Mouse (Mus musculus) MEL (cell line): ENCODE measurements around the gene Lmbrd1. TPM values are rescaled to one million over a fixed set of nuclear protein-coding genes. Genes with fewer than 3 reads are reported as not detected.

ENCODE experiments used
- DNase-seq: peaks from one replicate; pipeline ENCODE4 v3.0.0; 2011; ENCODE audit warnings: low read depth, low spot score
- H3K27ac ChIP-seq: 2 replicates; pipeline ENCODE4 v1.5.1; 2012; ENCODE audit warnings: low read depth, mild to moderate bottlenecking, control low read depth, low read length, moderate library complexity; ENCODE audit not compliant: control insufficient read depth
- H3K27me3 ChIP-seq, 2 experiments: fragments of 150-350 bp in 1 of 2; sonication (generic) in 1 of 2; 2 replicates each; pipeline ENCODE4 v1.6.1; 2012; ENCODE audit warnings: low read length in 2 of 2, mild to moderate bottlenecking in 2 of 2, improper control_type of control experiment in 1 of 2, moderate library complexity in 1 of 2; ENCODE audit not compliant: insufficient read depth in 2 of 2, control insufficient read depth in 1 of 2
- H3K36me3 ChIP-seq, 2 experiments: 2 replicates each; pipeline ENCODE4 v1.6.1; 2012 to 2014; ENCODE audit warnings: low read length in 2 of 2, improper control_type of control experiment in 1 of 2, inconsistent platforms in 1 of 2, mild to moderate bottlenecking in 1 of 2; ENCODE audit not compliant: insufficient read depth in 2 of 2, control insufficient read depth in 1 of 2
- H3K4me1 ChIP-seq, 2 experiments: fragments of 150-350 bp in 1 of 2; sonication (generic) in 1 of 2; 2 replicates each; pipeline ENCODE4 v1.6.1; 2012; ENCODE audit warnings: low read length in 2 of 2, improper control_type of control experiment in 1 of 2, mild to moderate bottlenecking in 1 of 2; ENCODE audit not compliant: insufficient read depth in 2 of 2, control insufficient read depth in 1 of 2
- H3K4me3 ChIP-seq, 2 experiments: fragments of 150-350 bp in 1 of 2; sonication (generic) in 1 of 2; 2 replicates each; pipeline ENCODE4 v1.5.1; 2012; ENCODE audit warnings: low read depth in 2 of 2, low read length in 2 of 2, mild to moderate bottlenecking in 2 of 2, moderate library complexity in 2 of 2, control low read depth in 1 of 2, improper control_type of control experiment in 1 of 2; ENCODE audit not compliant: control insufficient read depth in 1 of 2, insufficient read depth in 1 of 2
- H3K79me2 ChIP-seq: 2 replicates; pipeline ENCODE4 v1.6.1; 2012; ENCODE audit warnings: mild to moderate bottlenecking, low read length, moderate library complexity; ENCODE audit not compliant: control insufficient read depth, poor library complexity, insufficient read depth
- H3K9ac ChIP-seq: 2 replicates; pipeline ENCODE4 v1.6.1; 2012; ENCODE audit warnings: low read depth, mild to moderate bottlenecking, control low read depth, low read length, moderate library complexity; ENCODE audit not compliant: control insufficient read depth, poor library complexity, severe bottlenecking
- H3K9me3 ChIP-seq: fragments of 150-350 bp; sonication (generic); replicated peaks from 2 replicates; pipeline ENCODE4 v1.6.1; 2012; ENCODE audit warnings: mild to moderate bottlenecking, low read length, improper control_type of control experiment, moderate library complexity; ENCODE audit not compliant: insufficient read depth
- BHLHE40 ChIP-seq: IDR thresholded peaks from 2 replicates; pipeline ENCODE4 v1.6.1; 2012; ENCODE audit warnings: low read depth, mild to moderate bottlenecking, inconsistent platforms, low read length, improper control_type of control experiment, borderline replicate concordance
- CHD1 ChIP-seq: IDR thresholded peaks from 2 replicates; pipeline ENCODE4 v1.6.1; 2012; ENCODE audit warnings: low read depth, mild to moderate bottlenecking, inconsistent platforms, low read length, improper control_type of control experiment
- CHD2 ChIP-seq: IDR thresholded peaks from 2 replicates; pipeline ENCODE4 v1.6.1; 2011; ENCODE audit warnings: low read length, improper control_type of control experiment
- CTCF ChIP-seq, 3 experiments: IDR thresholded peaks in 2 of 3; conservative IDR thresholded peaks in 1 of 3; 2 replicates each; pipeline ENCODE4 v1.5.1; 2011 to 2012; ENCODE audit warnings: low read length in 3 of 3, low read depth in 2 of 3, mild to moderate bottlenecking in 2 of 3, improper control_type of control experiment in 1 of 3, inconsistent platforms in 1 of 3, mixed read lengths in 1 of 3, moderate library complexity in 1 of 3; ENCODE audit not compliant: control insufficient read depth in 1 of 3, insufficient read depth in 1 of 3, poor library complexity in 1 of 3, severe bottlenecking in 1 of 3
- E2F4 ChIP-seq: IDR thresholded peaks from 2 replicates; pipeline ENCODE4 v1.6.1; 2011; ENCODE audit warnings: low read depth, low read length, improper control_type of control experiment, borderline replicate concordance
- ELF1 ChIP-seq: IDR thresholded peaks from 2 replicates; pipeline ENCODE4 v1.6.1; 2014; ENCODE audit warnings: low read depth, mild to moderate bottlenecking, inconsistent platforms, low read length, improper control_type of control experiment, moderate library complexity
- EP300 ChIP-seq, 2 experiments: IDR thresholded peaks; 2 replicates each; pipeline ENCODE4 v1.6.1; 2011; ENCODE audit warnings: improper control_type of control experiment in 2 of 2, low read length in 2 of 2, low read depth in 1 of 2, mild to moderate bottlenecking in 1 of 2
- GABPA ChIP-seq: IDR thresholded peaks from 2 replicates; pipeline ENCODE4 v1.6.1; 2012; ENCODE audit warnings: low read depth, mild to moderate bottlenecking, inconsistent platforms, low read length, improper control_type of control experiment, moderate library complexity
- GATA1 ChIP-seq: IDR thresholded peaks from 2 replicates; pipeline ENCODE4 v1.6.1; 2011; ENCODE audit warnings: low read depth, low read length, improper control_type of control experiment
- JUND ChIP-seq: IDR thresholded peaks from 2 replicates; pipeline ENCODE4 v1.6.1; 2011; ENCODE audit warnings: low read depth, mild to moderate bottlenecking, improper control_type of control experiment, low read length
- KAT2A ChIP-seq: conservative IDR thresholded peaks from 2 replicates; pipeline ENCODE4 v1.6.1; 2012; ENCODE audit warnings: low read depth, low read length, improper control_type of control experiment, inconsistent platforms
- MAFK ChIP-seq: IDR thresholded peaks from 2 replicates; pipeline ENCODE4 v1.6.1; 2011; ENCODE audit warnings: low read depth, mild to moderate bottlenecking, low read length, improper control_type of control experiment, borderline replicate concordance
- MAX ChIP-seq: IDR thresholded peaks from 2 replicates; pipeline ENCODE4 v1.6.1; 2011; ENCODE audit warnings: low read length, improper control_type of control experiment
- MAZ ChIP-seq: IDR thresholded peaks from 2 replicates; pipeline ENCODE4 v1.6.1; 2012; ENCODE audit warnings: low read depth, mild to moderate bottlenecking, inconsistent platforms, low read length, improper control_type of control experiment
- MEF2A ChIP-seq: IDR thresholded peaks from 2 replicates; pipeline ENCODE4 v1.6.1; 2014; ENCODE audit warnings: low read depth, mild to moderate bottlenecking, inconsistent platforms, low read length, improper control_type of control experiment; ENCODE audit not compliant: poor library complexity, insufficient replicate concordance, severe bottlenecking; ENCODE audit errors: extremely low read depth
- MXI1 ChIP-seq: IDR thresholded peaks from 2 replicates; pipeline ENCODE4 v1.6.1; 2011; ENCODE audit warnings: mild to moderate bottlenecking, low read depth, low read length, improper control_type of control experiment
- MYB ChIP-seq: IDR thresholded peaks from 2 replicates; pipeline ENCODE4 v1.6.1; 2011; ENCODE audit warnings: mild to moderate bottlenecking, low read depth, low read length, improper control_type of control experiment
- MYC ChIP-seq: IDR thresholded peaks from 2 replicates; pipeline ENCODE4 v1.6.1; 2011; ENCODE audit warnings: low read depth, mild to moderate bottlenecking, low read length, improper control_type of control experiment, moderate library complexity
- NELFE ChIP-seq: IDR thresholded peaks from 2 replicates; pipeline ENCODE4 v1.6.1; 2011; ENCODE audit warnings: low read depth, low read length, improper control_type of control experiment
- NRF1 ChIP-seq: IDR thresholded peaks from 2 replicates; pipeline ENCODE4 v1.6.1; 2014; ENCODE audit warnings: low read depth, mild to moderate bottlenecking, inconsistent platforms, low read length, improper control_type of control experiment, moderate library complexity; ENCODE audit not compliant: poor library complexity, insufficient read depth, severe bottlenecking
- POLR2A ChIP-seq, 2 experiments: IDR thresholded peaks; 2 replicates each; pipeline ENCODE4 v1.6.1; 2011 to 2012; ENCODE audit warnings: low read length in 2 of 2, mild to moderate bottlenecking in 2 of 2, control low read depth in 1 of 2, improper control_type of control experiment in 1 of 2, low read depth in 1 of 2, moderate library complexity in 1 of 2; ENCODE audit not compliant: control insufficient read depth in 1 of 2, insufficient read depth in 1 of 2, poor library complexity in 1 of 2
- POLR2AphosphoS2 ChIP-seq: IDR thresholded peaks from 2 replicates; pipeline ENCODE4 v1.6.1; 2011; ENCODE audit warnings: low read length, improper control_type of control experiment
- POLR2AphosphoS5 ChIP-seq: IDR thresholded peaks from 2 replicates; pipeline ENCODE4 v1.6.1; 2012; ENCODE audit warnings: low read depth, borderline replicate concordance, mild to moderate bottlenecking, inconsistent platforms, low read length, moderate library complexity, mixed read lengths
- RAD21 ChIP-seq: IDR thresholded peaks from 2 replicates; pipeline ENCODE4 v1.6.1; 2011; ENCODE audit warnings: mild to moderate bottlenecking, low read depth, low read length, improper control_type of control experiment
- SIN3A ChIP-seq: IDR thresholded peaks from 2 replicates; pipeline ENCODE4 v1.6.1; 2012; ENCODE audit warnings: low read length, improper control_type of control experiment, inconsistent platforms
- SMC3 ChIP-seq: IDR thresholded peaks from 2 replicates; pipeline ENCODE4 v1.6.1; 2011; ENCODE audit warnings: low read depth, low read length, improper control_type of control experiment
- TAL1 ChIP-seq: IDR thresholded peaks from 2 replicates; pipeline ENCODE4 v1.6.1; 2012; ENCODE audit warnings: mild to moderate bottlenecking, inconsistent platforms, low read length, moderate library complexity, mixed read lengths
- TBP ChIP-seq: IDR thresholded peaks from 2 replicates; pipeline ENCODE4 v1.8.0; 2011; ENCODE audit warnings: low read depth, low read length, improper control_type of control experiment
- TCF12 ChIP-seq: IDR thresholded peaks from 2 replicates; pipeline ENCODE4 v1.6.1; 2014; ENCODE audit warnings: low read depth, mild to moderate bottlenecking, inconsistent platforms, low read length, improper control_type of control experiment, moderate library complexity
- UBTF ChIP-seq: IDR thresholded peaks from 2 replicates; pipeline ENCODE4 v1.6.1; 2012; ENCODE audit warnings: low read depth, mild to moderate bottlenecking, inconsistent platforms, low read length, improper control_type of control experiment, moderate library complexity, borderline replicate concordance; ENCODE audit not compliant: insufficient read depth
- USF1 ChIP-seq: IDR thresholded peaks from 2 replicates; pipeline ENCODE4 v1.6.1; 2014; ENCODE audit warnings: low read depth, mild to moderate bottlenecking, inconsistent platforms, low read length, improper control_type of control experiment, moderate library complexity
- USF2 ChIP-seq, 2 experiments: IDR thresholded peaks; 2 replicates each; pipeline ENCODE4 v1.6.1; 2011 to 2012; ENCODE audit warnings: improper control_type of control experiment in 2 of 2, low read length in 2 of 2, borderline replicate concordance in 1 of 2, inconsistent platforms in 1 of 2, low read depth in 1 of 2, mild to moderate bottlenecking in 1 of 2; ENCODE audit not compliant: insufficient read depth in 1 of 2
- ZC3H11A ChIP-seq: IDR thresholded peaks from 2 replicates; pipeline ENCODE4 v1.6.1; 2012; ENCODE audit warnings: low read depth, mild to moderate bottlenecking, inconsistent platforms, low read length, improper control_type of control experiment
- ZKSCAN1 ChIP-seq: IDR thresholded peaks from 2 replicates; pipeline ENCODE4 v1.6.1; 2012; ENCODE audit warnings: low read depth, mild to moderate bottlenecking, inconsistent platforms, low read length, improper control_type of control experiment, moderate library complexity
- ZMIZ1 ChIP-seq: IDR thresholded peaks from 2 replicates; pipeline ENCODE4 v1.6.1; 2012; ENCODE audit warnings: low read depth, mild to moderate bottlenecking, inconsistent platforms, low read length, improper control_type of control experiment, moderate library complexity
- polyA plus RNA-seq, 2 experiments: library from polyadenylated mRNA; stranded (reverse) in 1 of 2; unstranded in 1 of 2; fragments of >175 nt in 1 of 2; fragments of >200 nt in 1 of 2; gene quantifications; 2 replicates each; pipeline versions ENCODE4 v1.2.1 to v1.2.4; 2012; ENCODE audit warnings: low replicate concordance in 2 of 2, low read depth in 1 of 2; ENCODE audit not compliant: insufficient read length in 2 of 2, insufficient read depth in 1 of 2, missing spikeins in 1 of 2
- total RNA-seq: library from RNA; depleted of rRNA; stranded (reverse); fragments of 300-350 nt; gene quantifications from 2 replicates; pipeline ENCODE4 v1.2.3, GENCODE M21; 2012; rRNA removed

The Lmbrd1 gene
- 17.3 and 17.6 TPM in 2 replicates for total RNA-seq
- 10 to 100 TPM in 1 of 2 experiments, not detected in 1; 24.0 TPM for polyA plus RNA-seq

DNA sequence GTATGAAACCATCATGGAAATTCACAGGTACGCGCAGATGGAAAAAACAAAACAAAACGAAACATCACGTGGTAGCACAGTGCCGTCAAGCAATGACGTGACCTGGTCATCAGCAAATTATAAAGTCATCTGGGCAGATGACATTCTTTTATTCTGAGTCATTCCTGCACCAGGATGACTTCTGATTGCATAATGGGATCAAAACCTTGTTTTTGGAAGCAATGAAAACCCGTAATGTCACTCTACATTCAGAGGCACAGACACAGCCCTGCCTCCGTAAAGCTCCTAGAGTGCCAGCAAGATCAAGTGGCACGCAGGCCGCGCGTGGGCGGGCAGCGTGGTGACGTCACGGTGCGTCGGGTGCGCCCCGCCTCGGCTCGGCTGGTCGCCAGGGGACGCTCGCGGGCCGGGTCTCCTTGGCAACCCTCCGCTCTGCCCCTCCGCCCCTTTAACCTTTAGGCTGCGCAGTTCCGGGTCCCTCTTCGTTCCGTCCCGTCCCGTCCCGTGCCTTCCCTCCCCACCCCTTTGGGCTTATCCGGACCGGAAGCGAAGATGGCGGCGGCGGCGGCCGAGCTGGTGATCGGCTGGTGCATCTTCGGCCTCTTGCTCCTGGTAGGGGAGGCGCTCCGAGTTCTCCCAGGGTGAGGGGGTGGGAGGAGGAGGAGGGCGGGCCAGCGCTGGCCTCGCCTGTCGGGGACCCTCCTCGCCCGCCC is at the start of gene Lmbrd1:
Lmbrd1 (plus strand) TSS at position 426 of the 713 bp plus-strand sequence.
- DNase-seq, result peak; percentile 93
- Histone ChIP-seq H3K36me3 (peaks cover 0 to 11% of the 10 kb centered on the region in 2 experiments; a peak in 2 of 4 replicates), H3K27ac (peak within 1 kb of the TSS; percentile 73), H3K9me3 (no peaks in the 10 kb centered on the region), H3K9ac (peak within 1 kb of the TSS; percentile 97), H3K4me3 (peak within 1 kb of the TSS; percentile 84 to 97), H3K4me1 (peaks cover 0 to 5% of the 10 kb centered on the region in 2 experiments; a peak in 3 of 4 replicates), H3K79me2 (peaks cover 10% of the 10 kb centered on the region), H3K27me3 (no peaks in the 10 kb centered on the region)
- no peak for TF ChIP-seq ZMIZ1
- TF ChIP-seq JUND, result no peak
- no peak for TF ChIP-seq GABPA
- TF ChIP-seq CTCF (IDR thresholded peaks at IDR 0.05 in 2 of 3, conservative IDR thresholded peaks at IDR 0.05 in 1 of 3; ENCODE audit: control insufficient read depth in 1 of 3, insufficient read depth in 1 of 3, low read depth in 2 of 3, low read length in 3 of 3, poor library complexity in 1 of 3, severe bottlenecking in 1 of 3), result peak; percentile 49 to 78 (median 63); a peak in 5 of 6 replicates
- no peak for TF ChIP-seq ZC3H11A
- no peak for TF ChIP-seq CHD1
- no peak for TF ChIP-seq RAD21
- TF ChIP-seq ZKSCAN1, result no peak
- TF ChIP-seq EP300 (IDR thresholded peaks at IDR 0.05; ENCODE audit: low read depth in 1 of 2, low read length in 2 of 2), result no peak; a peak in 1 of 4 replicates
- peak; percentile 90 for TF ChIP-seq USF1
- TF ChIP-seq TBP, result peak; percentile 57; the same call in 1 of the 2 replicates
- peak; percentile 88 for TF ChIP-seq ELF1
- no peak for TF ChIP-seq TAL1
- no peak for TF ChIP-seq GATA1
- no peak for TF ChIP-seq BHLHE40
- no peak for TF ChIP-seq E2F4
- no peak for TF ChIP-seq CHD2
- TF ChIP-seq KAT2A, result peak; percentile 48; the same call in 1 of the 2 replicates
- TF ChIP-seq SMC3, result no peak
- TF ChIP-seq POLR2AphosphoS2, result peak; percentile 63; the same call in 1 of the 2 replicates
- TF ChIP-seq MAFK, result no peak
- TF ChIP-seq MEF2A, result no peak
- no peak for TF ChIP-seq POLR2AphosphoS5
- TF ChIP-seq SIN3A, result peak; percentile 84
- peak; percentile 74 for TF ChIP-seq NELFE
- TF ChIP-seq MAZ, result peak; percentile 86
- TF ChIP-seq UBTF, result no peak
- TF ChIP-seq MXI1, result peak; percentile 94
- peak; percentile 31; the same call in 1 of the 2 replicates for TF ChIP-seq NRF1
- TF ChIP-seq TCF12, result peak; percentile 49; the same call in 1 of the 2 replicates
- no peak for TF ChIP-seq MYB
- TF ChIP-seq MAX, result peak; percentile 94
- peak in 1 of 2 experiments; percentile 60; a peak in 1 of 4 replicates for TF ChIP-seq USF2 (IDR thresholded peaks at IDR 0.05; ENCODE audit: borderline replicate concordance in 1 of 2, insufficient read depth in 1 of 2, low read depth in 1 of 2, low read length in 2 of 2)
- peak; percentile 72; the same call in 1 of the 2 replicates for TF ChIP-seq MYC
- TF ChIP-seq POLR2A (IDR thresholded peaks at IDR 0.05; ENCODE audit: control insufficient read depth in 1 of 2, insufficient read depth in 1 of 2, low read depth in 1 of 2, low read length in 2 of 2, poor library complexity in 1 of 2), result peak in 1 of 2 experiments; percentile 74; a peak in 2 of 4 replicates
